Mouse (Mus musculus) mouse trophoblast stem cell (cell line): ENCODE measurements around the gene Zfp689.
"Not testable (repeated sequence)": the region's sequence is repeated elsewhere in the genome, so short reads cannot be mapped to it uniquely, and the experiment has no call there.

Experiments used
- in situ Hi-C, 2 experiments: fragments of 300-500 bp; cut with MseI, MboI; formaldehyde crosslinking; loops; 2 replicates in 1 of 2; 3 replicates in 1 of 2; pipeline ENCODE4 v1.15.1; 2025

Zfp689 gene

GRCm38 (mm10) chr7:127404101-127404500 is 44.9 kb downstream of the Zfp689 start:
- in situ Hi-C loops, result not testable (repeated sequence)

GRCm38 (mm10) chr7:127402980-127403379 is 46.0 kb downstream of the Zfp689 start:
- in situ Hi-C loops, result no loop called here

GRCm38 (mm10) chr7:127400355-127400754 is 48.6 kb downstream of the Zfp689 start:
- in situ Hi-C loops, result no loop called here

- in situ Hi-C loops, result no loop called here
Observed at GRCm38 (mm10) chr7:127393944-127394333, 55.0 kb downstream of the Zfp689 start.

GRCm38 (mm10) chr7:127393157-127393943 is 55.6 kb downstream of the Zfp689 start, which contains the start of gene E430018J23Rik:
TSS of gene E430018J23Rik (minus strand) at chr7:127393629.
- in situ Hi-C loops, result no loop called here

GRCm38 (mm10) chr7:127392251-127392824 is 56.6 kb downstream of the Zfp689 start:
- in situ Hi-C loops, result no loop called here
